Mouse (Mus musculus): Measurements from ENCODE around the gene Slc44a5.

The Slc44a5 gene

GRCm38 (mm10) chr3:154300006-154300405, 326.8 kb downstream of the Slc44a5 start:
- DNase-seq (ENCODE audit: low read depth) = no peak

- no peak for DNase-seq (ENCODE audit: low read depth)
Observed at GRCm38 (mm10) chr3:154301102-154301501, 327.9 kb downstream of the Slc44a5 start.

- DNase-seq (ENCODE audit: low read depth) = no peak
Observed at GRCm38 (mm10) chr3:154305163-154305884, 332.1 kb downstream of the Slc44a5 start.

- no peak for DNase-seq (ENCODE audit: low read depth)
Observed at GRCm38 (mm10) chr3:154317651-154318248, 344.5 kb downstream of the Slc44a5 start.

Measured in c-Kit-positive CD71-positive TER-119-negative erythroid progenitor cells, embryonic 14.5 days (primary cell).